Mouse (Mus musculus) MEL (cell line): ENCODE measurements around the gene Nubp2.

Source experiments
- CHD1 ChIP-seq: IDR thresholded peaks from 2 replicates; pipeline ENCODE4 v1.6.1; 2012; ENCODE audit warnings: low read depth, mild to moderate bottlenecking, inconsistent platforms, low read length, improper control_type of control experiment
- CTCF ChIP-seq, 3 experiments: IDR thresholded peaks in 2 of 3; conservative IDR thresholded peaks in 1 of 3; 2 replicates each; pipeline ENCODE4 v1.5.1; 2011 to 2012; ENCODE audit warnings: low read length in 3 of 3, low read depth in 2 of 3, mild to moderate bottlenecking in 2 of 3, improper control_type of control experiment in 1 of 3, inconsistent platforms in 1 of 3, mixed read lengths in 1 of 3, moderate library complexity in 1 of 3; ENCODE audit not compliant: control insufficient read depth in 1 of 3, insufficient read depth in 1 of 3, poor library complexity in 1 of 3, severe bottlenecking in 1 of 3
- ELF1 ChIP-seq: IDR thresholded peaks from 2 replicates; pipeline ENCODE4 v1.6.1; 2014; ENCODE audit warnings: low read depth, mild to moderate bottlenecking, inconsistent platforms, low read length, improper control_type of control experiment, moderate library complexity
- GATA1 ChIP-seq: IDR thresholded peaks from 2 replicates; pipeline ENCODE4 v1.6.1; 2011; ENCODE audit warnings: low read depth, low read length, improper control_type of control experiment
- MYC ChIP-seq: IDR thresholded peaks from 2 replicates; pipeline ENCODE4 v1.6.1; 2011; ENCODE audit warnings: low read depth, mild to moderate bottlenecking, low read length, improper control_type of control experiment, moderate library complexity
- POLR2A ChIP-seq, 2 experiments: IDR thresholded peaks; 2 replicates each; pipeline ENCODE4 v1.6.1; 2011 to 2012; ENCODE audit warnings: low read length in 2 of 2, mild to moderate bottlenecking in 2 of 2, control low read depth in 1 of 2, improper control_type of control experiment in 1 of 2, low read depth in 1 of 2, moderate library complexity in 1 of 2; ENCODE audit not compliant: control insufficient read depth in 1 of 2, insufficient read depth in 1 of 2, poor library complexity in 1 of 2
- POLR2AphosphoS2 ChIP-seq: IDR thresholded peaks from 2 replicates; pipeline ENCODE4 v1.6.1; 2011; ENCODE audit warnings: low read length, improper control_type of control experiment
- TAL1 ChIP-seq: IDR thresholded peaks from 2 replicates; pipeline ENCODE4 v1.6.1; 2012; ENCODE audit warnings: mild to moderate bottlenecking, inconsistent platforms, low read length, moderate library complexity, mixed read lengths
- ZKSCAN1 ChIP-seq: IDR thresholded peaks from 2 replicates; pipeline ENCODE4 v1.6.1; 2012; ENCODE audit warnings: low read depth, mild to moderate bottlenecking, inconsistent platforms, low read length, improper control_type of control experiment, moderate library complexity
- ZMIZ1 ChIP-seq: IDR thresholded peaks from 2 replicates; pipeline ENCODE4 v1.6.1; 2012; ENCODE audit warnings: low read depth, mild to moderate bottlenecking, inconsistent platforms, low read length, improper control_type of control experiment, moderate library complexity

GRCm38 (mm10) chr17:24855838-24856464 lies 30.2 kb downstream of the Nubp2 start:
- no peak for TF ChIP-seq CHD1
- TF ChIP-seq CTCF (IDR thresholded peaks at IDR 0.05 in 2 of 3, conservative IDR thresholded peaks at IDR 0.05 in 1 of 3; ENCODE audit: control insufficient read depth in 1 of 3, insufficient read depth in 1 of 3, low read depth in 2 of 3, low read length in 3 of 3, poor library complexity in 1 of 3, severe bottlenecking in 1 of 3) = no peak
- no peak for TF ChIP-seq ELF1
- no peak for TF ChIP-seq GATA1
- no peak for TF ChIP-seq POLR2A (IDR thresholded peaks at IDR 0.05; ENCODE audit: control insufficient read depth in 1 of 2, insufficient read depth in 1 of 2, low read depth in 1 of 2, low read length in 2 of 2, poor library complexity in 1 of 2)
- no peak for TF ChIP-seq TAL1
- no peak for TF ChIP-seq ZKSCAN1
- no peak for TF ChIP-seq POLR2AphosphoS2
- TF ChIP-seq MYC = no peak
- TF ChIP-seq ZMIZ1 = no peak
